Mouse (Mus musculus): Measurements from ENCODE around the gene Olfr1564.
"Not testable (repeated sequence)": the region's sequence is repeated elsewhere in the genome, so short reads cannot be mapped to it uniquely, and the experiment has no call there.

Gene Olfr1564

DNA sequence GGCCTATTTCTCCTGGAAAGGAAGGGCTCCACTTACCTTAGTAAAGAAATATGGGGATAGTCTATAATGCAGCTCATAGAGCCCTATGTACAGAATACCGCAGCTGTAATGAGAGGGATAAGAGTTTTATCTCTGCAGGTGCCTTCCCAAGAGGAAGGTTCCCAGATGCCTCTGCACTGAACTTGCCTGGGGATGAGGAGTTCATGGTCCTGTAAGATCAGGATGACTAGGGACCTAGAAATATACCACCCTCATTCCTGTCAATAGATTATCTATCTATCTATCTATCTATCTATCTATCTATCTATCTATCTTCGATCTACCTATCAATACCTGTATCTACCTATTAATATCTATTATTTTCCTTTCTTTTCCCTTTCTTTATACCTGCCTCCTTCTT is at the start of gene Olfr1564:
Gene Olfr1564, minus strand, starts transcription at position 101 of the 400 bp plus-strand sequence.
- in situ Hi-C loops (cut with MboI; ENCODE audit: low sequenced_read_pairs), result loop anchor here (25.0 kb wide), 1 partner anchor 91 kb away; no protein-coding TSS in a partner anchor

DNA sequence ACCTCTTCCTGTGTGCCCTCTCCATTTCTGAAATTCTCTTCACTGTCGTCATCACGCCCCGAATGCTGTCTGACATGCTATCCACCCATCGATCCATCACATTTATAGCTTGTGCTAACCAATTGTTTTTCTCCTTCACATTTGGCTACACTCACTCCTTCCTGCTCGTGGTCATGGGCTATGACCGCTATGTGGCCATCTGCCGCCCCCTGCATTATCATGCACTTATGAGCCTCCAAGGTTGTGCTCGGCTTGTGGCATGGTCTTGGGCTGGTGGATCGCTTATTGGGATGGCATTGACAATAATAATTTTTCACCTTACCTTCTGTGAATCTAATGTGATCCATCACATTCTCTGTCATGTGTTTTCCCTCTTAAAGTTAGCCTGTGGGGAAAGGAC is 47.4 kb upstream of the Olfr1564 start:
- in situ Hi-C loops (cut with MboI; ENCODE audit: low sequenced_read_pairs), result no loop called here

DNA sequence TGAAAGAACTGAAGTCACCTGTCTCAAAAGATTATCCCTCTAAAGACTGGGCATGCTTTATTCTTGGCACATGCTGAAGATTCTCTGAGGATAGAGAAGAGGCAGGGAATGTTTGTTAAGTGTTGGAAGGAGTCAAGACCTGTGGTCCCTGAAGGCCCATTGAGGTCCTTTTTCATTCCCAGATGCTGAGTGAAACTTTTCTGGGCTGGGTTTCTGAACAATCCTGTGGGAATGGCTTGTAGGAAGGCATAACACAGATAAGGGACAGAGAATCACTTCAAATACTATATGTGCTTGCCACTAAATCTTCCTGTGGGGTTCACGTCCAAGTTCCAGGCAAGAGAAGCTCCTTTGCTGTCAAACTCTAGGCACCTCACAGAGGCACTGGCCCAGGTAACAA is 42.9 kb upstream of the Olfr1564 start, which contains the start of gene Olfr63:
Gene Olfr63, plus strand, starts transcription at position 301 of the 400 bp plus-strand sequence.
- in situ Hi-C loops (cut with MboI; ENCODE audit: low sequenced_read_pairs), result no loop called here

DNA sequence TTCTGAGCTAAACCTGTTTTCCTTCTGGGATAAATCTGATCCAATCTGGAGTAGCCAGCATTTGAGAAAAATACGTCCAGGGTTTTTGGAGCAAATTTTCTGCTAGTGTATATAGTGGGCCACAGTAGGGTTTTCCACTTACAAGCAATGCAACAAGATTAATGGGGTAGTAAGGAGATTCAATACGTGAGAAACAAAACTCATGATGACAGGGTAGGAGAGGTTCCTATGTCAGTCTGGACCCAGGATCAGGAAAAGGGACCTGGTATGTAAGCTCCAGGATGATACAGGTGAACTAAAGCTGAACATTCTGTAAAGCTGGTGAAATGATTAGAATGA is 33.8 kb upstream of the Olfr1564 start:
- in situ Hi-C loops (cut with MboI; ENCODE audit: low sequenced_read_pairs), result not testable (repeated sequence)

DNA sequence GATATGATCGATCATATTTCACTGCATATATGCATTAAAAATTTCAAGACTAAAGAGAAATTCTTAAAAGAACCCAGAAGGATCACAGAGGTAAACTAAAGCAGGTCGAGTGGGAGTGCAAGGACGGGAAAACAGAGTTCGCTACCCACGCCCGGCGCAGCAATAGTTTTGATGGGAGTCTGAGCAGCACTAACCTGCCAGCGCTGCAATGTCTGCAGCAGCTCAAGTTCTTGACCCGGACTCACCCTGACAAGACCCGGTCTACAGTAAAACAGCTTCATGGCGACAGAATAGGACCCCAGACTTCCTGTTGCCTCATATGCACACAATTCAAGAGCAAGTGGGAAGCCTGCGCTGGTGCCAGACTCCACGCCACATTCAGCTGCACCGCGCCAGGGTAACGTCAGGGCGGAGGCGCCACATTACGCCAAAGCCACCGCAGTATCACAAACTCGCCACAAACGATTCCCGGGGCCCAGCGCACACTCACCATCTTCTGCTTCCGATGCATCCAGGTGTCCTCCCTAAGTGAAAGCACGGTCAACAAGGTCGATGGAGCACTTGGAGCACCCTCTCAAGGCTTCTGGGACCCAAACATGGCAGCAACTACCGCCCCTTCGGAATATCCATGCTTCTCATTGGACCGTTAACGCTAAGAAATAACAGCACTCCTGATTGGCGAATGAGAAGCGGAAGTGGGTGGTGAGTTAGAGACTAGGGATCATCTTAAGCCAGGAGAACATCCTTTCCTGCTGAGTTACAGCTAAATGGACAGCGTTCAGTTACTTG is 33.2 kb upstream of the Olfr1564 start, which contains the start of gene Zfp955a:
Gene Zfp955a, minus strand, starts transcription at position 616 of the 789 bp plus-strand sequence.
- in situ Hi-C loops (cut with MboI; ENCODE audit: low sequenced_read_pairs), result not testable (repeated sequence)

DNA sequence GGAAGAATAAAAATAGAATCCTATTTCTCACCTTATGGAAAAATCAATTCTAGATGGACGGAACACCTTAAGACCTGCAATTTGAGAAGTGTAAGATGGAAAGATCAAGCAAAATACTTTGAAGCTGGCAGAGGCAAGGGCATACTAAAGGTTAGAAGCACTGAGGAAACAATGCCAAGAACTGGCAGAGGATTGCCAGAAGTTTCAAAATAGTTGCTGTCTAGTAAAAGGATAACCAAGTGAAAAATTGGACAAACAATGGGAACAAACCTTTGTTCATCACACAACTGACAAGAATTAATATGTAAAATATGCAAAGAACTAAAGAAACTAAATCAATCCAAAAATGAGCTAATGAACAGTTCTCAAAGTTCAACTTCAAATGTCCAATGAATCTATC is 15.2 kb upstream of the Olfr1564 start:
- in situ Hi-C loops (cut with MboI; ENCODE audit: low sequenced_read_pairs), result not testable (repeated sequence)

DNA sequence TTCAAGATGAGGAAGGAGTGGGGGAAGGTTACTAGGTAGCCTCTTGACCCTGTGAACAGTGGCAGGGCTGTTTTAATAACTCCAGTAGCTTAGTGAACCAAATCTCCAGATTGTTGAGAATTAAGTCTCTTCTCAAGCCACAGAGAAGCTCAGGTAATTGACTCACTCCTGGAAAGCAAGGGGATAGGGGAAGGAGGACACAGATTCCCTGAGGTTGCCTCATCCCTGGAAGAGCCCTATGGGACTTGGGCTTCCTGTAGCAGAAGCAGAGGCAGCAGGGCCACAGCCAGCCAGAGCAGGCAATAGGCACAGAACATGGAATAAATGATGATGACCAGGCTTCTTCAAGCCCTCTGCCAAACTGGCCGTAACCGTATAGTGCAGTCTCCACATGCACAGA is 30.5 kb downstream of the Olfr1564 start, which contains the start of gene Olfr239:
Gene Olfr239, plus strand, starts transcription at position 301 of the 400 bp plus-strand sequence.
- in situ Hi-C loops (cut with MboI; ENCODE audit: low sequenced_read_pairs), result not testable (repeated sequence)

DNA sequence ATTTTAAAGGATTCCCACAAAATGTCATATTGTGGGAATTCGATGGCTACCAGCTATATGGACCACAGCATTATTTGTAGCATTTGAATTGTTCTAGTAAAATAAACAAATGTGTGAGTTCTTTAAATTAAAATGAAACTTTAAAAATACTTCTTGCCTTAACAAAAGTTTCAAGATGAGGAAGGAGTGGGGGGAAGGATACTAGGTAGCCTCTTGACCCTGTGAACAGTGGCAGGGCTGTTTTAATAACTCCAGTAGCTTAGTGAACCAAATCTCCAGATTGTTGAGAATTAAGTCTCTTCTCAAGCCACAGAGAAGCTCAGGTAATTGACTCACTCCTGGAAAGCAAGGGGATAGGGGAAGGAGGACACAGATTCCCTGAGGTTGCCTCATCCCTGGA is 53.3 kb downstream of the Olfr1564 start, which contains the start of gene Olfr55:
Gene Olfr55, plus strand, starts transcription at position 301 of the 400 bp plus-strand sequence.
- in situ Hi-C loops (cut with MboI; ENCODE audit: low sequenced_read_pairs), result not testable (repeated sequence)
